Mouse (Mus musculus): ENCODE data around the gene Scaf1.
A peak's percentile ranks its signal among the peaks of the same experiment; 100 is the strongest.

GRCm38 (mm10) chr7:44986192-44986878 is 29.8 kb downstream of the Scaf1 start, which contains the start of gene Prmt1:
- no peak for TF ChIP-seq CTCF (IDR thresholded peaks at IDR 0.05; ENCODE audit: insufficient read depth, low read depth, low read length)
- peak; percentile 61 for TF ChIP-seq POLR2A (IDR thresholded peaks at IDR 0.05; ENCODE audit: insufficient read depth, low read depth, low read length)
